Mouse (Mus musculus) c-Kit-negative CD71-positive TER-119-positive erythroid progenitor cells, embryonic 14.5 days (primary cell): ENCODE results near the gene Olfr371.

Experiments used
- DNase-seq: peaks from one replicate; pipeline ENCODE4 v3.0.0-alpha.2; 2013; ENCODE audit warnings: low read depth, low spot score

Gene Olfr371

GRCm38 (mm10) chr8:85225688-85226087 lies at the start of gene Olfr371:
Olfr371 (plus strand) TSS chr8:85225988.
- DNase-seq: no peak

- no peak for DNase-seq
Observed at GRCm38 (mm10) chr8:85192346-85192745, 33.4 kb upstream of the Olfr371 start.

DNA sequence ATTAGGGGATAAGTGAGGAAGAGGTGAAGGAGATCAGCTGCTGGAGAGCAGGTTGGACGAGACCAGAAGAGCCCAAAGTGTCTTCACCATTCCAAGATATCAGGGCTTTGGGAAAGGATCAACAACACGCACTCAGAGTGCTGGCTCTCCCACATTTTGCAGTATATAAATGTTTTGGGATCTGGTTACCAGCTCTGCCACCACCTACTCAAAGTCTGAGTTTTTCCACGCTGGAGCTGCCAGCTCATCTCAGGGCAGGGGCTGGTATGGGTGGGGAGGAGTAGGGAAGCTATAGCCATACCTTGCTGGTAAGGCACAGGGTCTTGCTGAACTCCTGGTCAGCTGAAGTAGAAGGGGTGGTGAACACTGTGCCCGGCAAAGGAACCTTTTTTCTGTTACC lies 5.6 kb upstream of the Olfr371 start:
- no peak for DNase-seq

- no peak for DNase-seq
Observed at GRCm38 (mm10) chr8:85220992-85221391, 4.8 kb upstream of the Olfr371 start.

GRCm38 (mm10) chr8:85227297-85227696 lies 1.5 kb downstream of the Olfr371 start:
- no peak for DNase-seq
